Mouse (Mus musculus): ENCODE results near the gene 1810037I17Rik.

1810037I17Rik gene

GRCm38 (mm10) chr3:122924009-122924914 is at the start of gene 1810037I17Rik:
Gene 1810037I17Rik (plus strand): TSS chr3:122924203.
- peak; percentile 98 to 99 for DNase-seq (ENCODE audit: inconsistent age in 2 of 2, low spot score in 1 of 2)

- DNase-seq (ENCODE audit: inconsistent age in 2 of 2, low spot score in 1 of 2) = no peak
These were observed 47.1 kb upstream of the 1810037I17Rik start for GRCm38 (mm10) chr3:122876870-122877269.

- DNase-seq (ENCODE audit: inconsistent age in 2 of 2, low spot score in 1 of 2) = no peak
These were observed 46.5 kb upstream of the 1810037I17Rik start for GRCm38 (mm10) chr3:122877543-122877942.

GRCm38 (mm10) chr3:122878705-122879315 is 45.2 kb upstream of the 1810037I17Rik start:
- no peak for DNase-seq (ENCODE audit: inconsistent age in 2 of 2, low spot score in 1 of 2)

GRCm38 (mm10) chr3:122887505-122888301 is 36.3 kb upstream of the 1810037I17Rik start:
- no peak for DNase-seq (ENCODE audit: inconsistent age in 2 of 2, low spot score in 1 of 2)

- DNase-seq (ENCODE audit: inconsistent age in 2 of 2, low spot score in 1 of 2) = peak in 1 of 2 experiments; percentile 68
These were observed 35.6 kb upstream of the 1810037I17Rik start for GRCm38 (mm10) chr3:122888371-122888819.

- no peak for DNase-seq (ENCODE audit: inconsistent age in 2 of 2, low spot score in 1 of 2)
These were observed 29.2 kb upstream of the 1810037I17Rik start, which contains the start of gene Fabp2 for GRCm38 (mm10) chr3:122894772-122895171. Gene Fabp2 (plus strand): TSS chr3:122895072.

- DNase-seq (ENCODE audit: inconsistent age in 2 of 2, low spot score in 1 of 2) = no peak
These were observed 28.7 kb upstream of the 1810037I17Rik start for GRCm38 (mm10) chr3:122895189-122895731.

- DNase-seq (ENCODE audit: inconsistent age in 2 of 2, low spot score in 1 of 2) = peak in 1 of 2 experiments; percentile 23
These were observed 25.7 kb upstream of the 1810037I17Rik start for GRCm38 (mm10) chr3:122898254-122898653.

GRCm38 (mm10) chr3:122903746-122904433 is 20.1 kb upstream of the 1810037I17Rik start:
- DNase-seq (ENCODE audit: inconsistent age in 2 of 2, low spot score in 1 of 2) = peak; percentile 36 to 87

GRCm38 (mm10) chr3:122907841-122908240 is 16.2 kb upstream of the 1810037I17Rik start:
- peak; percentile 34 to 62 for DNase-seq (ENCODE audit: inconsistent age in 2 of 2, low spot score in 1 of 2)

- no peak for DNase-seq (ENCODE audit: inconsistent age in 2 of 2, low spot score in 1 of 2)
These were observed 8.5 kb upstream of the 1810037I17Rik start for GRCm38 (mm10) chr3:122915493-122915892.

- no peak for DNase-seq (ENCODE audit: inconsistent age in 2 of 2, low spot score in 1 of 2)
These were observed 7.8 kb upstream of the 1810037I17Rik start for GRCm38 (mm10) chr3:122916191-122916680.

GRCm38 (mm10) chr3:122918672-122919071 is 5.3 kb upstream of the 1810037I17Rik start:
- no peak for DNase-seq (ENCODE audit: inconsistent age in 2 of 2, low spot score in 1 of 2)

- no peak for DNase-seq (ENCODE audit: inconsistent age in 2 of 2, low spot score in 1 of 2)
These were observed 4.7 kb upstream of the 1810037I17Rik start, which contains the start of gene Gm10959 for GRCm38 (mm10) chr3:122919260-122919659. Gene Gm10959 (minus strand): TSS chr3:122919360.

- DNase-seq (ENCODE audit: inconsistent age in 2 of 2, low spot score in 1 of 2) = no peak
These were observed 3.2 kb upstream of the 1810037I17Rik start for GRCm38 (mm10) chr3:122920572-122921435.

- DNase-seq (ENCODE audit: inconsistent age in 2 of 2, low spot score in 1 of 2) = peak in 1 of 2 experiments; percentile 40
These were observed 2.1 kb upstream of the 1810037I17Rik start for GRCm38 (mm10) chr3:122921676-122922527.

GRCm38 (mm10) chr3:122923147-122923546 is 856 bp upstream of the 1810037I17Rik start:
- peak in 1 of 2 experiments; percentile 56 for DNase-seq (ENCODE audit: inconsistent age in 2 of 2, low spot score in 1 of 2)

Data from adrenal gland, adult (tissue).